8 mouse cellular contexts compared by ENCODE assay signal in the genomic region with DNA sequence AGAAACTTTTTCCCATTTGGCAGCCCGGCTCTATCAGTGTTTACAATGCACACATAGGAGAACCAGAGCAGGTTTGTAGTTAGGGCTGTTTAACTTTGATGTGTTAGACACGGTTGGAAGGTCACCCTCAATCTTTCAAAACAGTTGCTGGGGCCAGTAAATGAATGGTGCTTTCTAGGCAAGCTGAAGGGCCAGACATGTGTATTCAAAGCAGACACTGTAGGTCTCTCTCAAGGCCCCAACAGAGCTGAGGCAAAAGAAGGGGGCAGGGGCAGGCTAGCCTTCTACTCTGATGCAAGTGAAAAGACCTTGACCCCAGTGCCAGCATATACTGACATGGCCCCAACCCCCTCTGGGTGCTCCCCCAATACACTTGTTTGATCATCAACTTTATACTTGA. TPM values are rescaled to one million over a fixed set of nuclear protein-coding genes. Genes with fewer than 3 reads are reported as not detected.
A peak's percentile ranks its signal among the peaks of the same experiment; 100 is the strongest.
DNase-seq lines count a peak whose midpoint lies in the region; ATAC-seq and TF ChIP-seq lines count a peak whose summit lies in the region.
"Had no signal": no experiment of that assay in that cellular context is flagged by ENCODE, and none has a peak within 500 bp of the region (broad histone marks: within the 10 kb centered on the region; RNA-seq: fewer than 3 reads in every experiment).

No protein-coding gene starts in this region.

- TF ChIP-seq RAD21 in MEL (IDR thresholded peaks at IDR 0.05; ENCODE audit: low read depth, low read length) = no peak

- WGBS in hindbrain, embryonic 12.5 days = 3% methylated on average over 2 of the region's 2 CpGs
- WGBS in hindbrain, embryonic 11.5 days = 3% methylated on average over 2 of the region's 2 CpGs
- 5% methylated on average over 2 of the region's 2 CpGs for WGBS in kidney, postnatal 0 days

- no peak overlapping the region for H3K27ac ChIP-seq in hindbrain, embryonic 12.5 days
- H3K27ac ChIP-seq in hindbrain, embryonic 11.5 days (ENCODE audit: low read depth, low read length) = no peak overlapping the region
- H3K27ac ChIP-seq in MEL (ENCODE audit: control insufficient read depth, low read depth, low read length) = peak overlapping the region; percentile 12; the same call in 1 of the 2 replicates
- H3K27ac ChIP-seq in kidney, postnatal 0 days = no peak overlapping the region

- H3K9ac ChIP-seq in hindbrain, embryonic 12.5 days = no peak overlapping the region
- H3K9ac ChIP-seq in hindbrain, embryonic 11.5 days (ENCODE audit: low read depth, low read length) = no peak overlapping the region
- H3K9ac ChIP-seq in MEL (ENCODE audit: control insufficient read depth, low read depth, low read length, poor library complexity, severe bottlenecking) = peak overlapping the region; percentile 70
- H3K9ac ChIP-seq in kidney, postnatal 0 days (ENCODE audit: low read depth, low read length) = no peak overlapping the region

- ATAC-seq in hindbrain, embryonic 12.5 days (ENCODE audit: low FRiP score) = no peak
- ATAC-seq in hindbrain, embryonic 11.5 days (ENCODE audit: low FRiP score) = no peak
- ATAC-seq in kidney, postnatal 0 days (replicated peaks; ENCODE audit: low FRiP score, low read depth) = no peak

- peaks cover 2% of the 10 kb centered on the region for H3K79me3 ChIP-seq in C2C12 (ENCODE audit: low read depth)

- TF ChIP-seq CTCF in C2C12 (IDR thresholded peaks at IDR 0.05; ENCODE audit: control insufficient read depth, insufficient read depth, insufficient read length) (no peak), MEL (IDR thresholded peaks at IDR 0.05 in 2 of 3, conservative IDR thresholded peaks at IDR 0.05 in 1 of 3; ENCODE audit: control insufficient read depth in 1 of 3, insufficient read depth in 1 of 3, low read depth in 2 of 3, low read length in 3 of 3, poor library complexity in 1 of 3, severe bottlenecking in 1 of 3) (no peak)
- TF ChIP-seq CTCF in kidney, postnatal 0 days (IDR thresholded peaks at IDR 0.05; ENCODE audit: low read depth) = no peak

- no peak overlapping the region for H3K4me3 ChIP-seq in hindbrain, embryonic 12.5 days
- no peak overlapping the region for H3K4me3 ChIP-seq in hindbrain, embryonic 11.5 days (ENCODE audit: low read depth, low read length)
- H3K4me3 ChIP-seq in C2C12 (ENCODE audit: insufficient read depth, poor library complexity, severe bottlenecking) (peak overlapping the region; percentile 44), MEL (ENCODE audit: control insufficient read depth in 1 of 2, insufficient read depth in 1 of 2, low read depth in 2 of 2, low read length in 2 of 2) (peak overlapping the region; percentile 90 to 92)
- peak overlapping the region; percentile 69 for H3K4me3 ChIP-seq in kidney, postnatal 0 days (replicated peaks; ENCODE audit: low read depth, low read length)

- peaks cover 10% of the 10 kb centered on the region for H3K79me2 ChIP-seq in C2C12 (ENCODE audit: control insufficient read depth, insufficient read depth)
- peaks cover 16% of the 10 kb centered on the region for H3K79me2 ChIP-seq in MEL (ENCODE audit: control insufficient read depth, insufficient read depth, low read length, poor library complexity)

- H3ac ChIP-seq in C2C12 (ENCODE audit: control insufficient read depth, insufficient read length, low read depth) = no peak overlapping the region

- DNase-seq in hindbrain, embryonic 11.5 days (ENCODE audit: low spot score) = no peak
- DNase-seq in MEL (ENCODE audit: low read depth, low spot score) = peak; percentile 26
- peak; percentile 42 for DNase-seq in kidney, postnatal 0 days (ENCODE audit: low spot score)
- no peak for DNase-seq in yolk sac, embryonic 10.5 days (ENCODE audit: low spot score)
- DNase-seq in urinary bladder, postnatal 36 days (ENCODE audit: low spot score in 2 of 2) = no peak
- DNase-seq: cerebellum, postnatal 14 days had no signal

- H3K36me3 ChIP-seq in hindbrain, embryonic 12.5 days = no peaks in the 10 kb centered on the region
- H3K36me3 ChIP-seq in hindbrain, embryonic 11.5 days (ENCODE audit: control insufficient read depth, insufficient read depth, low read length) = no peaks in the 10 kb centered on the region
- no peaks in the 10 kb centered on the region for H3K36me3 ChIP-seq in C2C12 (ENCODE audit: control insufficient read depth, insufficient read depth)
- peaks cover 0 to 30% of the 10 kb centered on the region in 2 experiments; a peak in 2 of 4 replicates for H3K36me3 ChIP-seq in MEL (ENCODE audit: control insufficient read depth in 1 of 2, insufficient read depth in 2 of 2, low read length in 2 of 2)
- H3K36me3 ChIP-seq in kidney, postnatal 0 days (ENCODE audit: insufficient read depth, low read length) = no peaks in the 10 kb centered on the region

- TF ChIP-seq EP300 in MEL (IDR thresholded peaks at IDR 0.05; ENCODE audit: low read depth in 1 of 2, low read length in 2 of 2) = no peak

- peaks cover 16% of the 10 kb centered on the region for H3K4me1 ChIP-seq in hindbrain, embryonic 12.5 days
- peaks cover 5% of the 10 kb centered on the region for H3K4me1 ChIP-seq in hindbrain, embryonic 11.5 days (replicated peaks; ENCODE audit: control insufficient read depth, insufficient read depth, low read length)
- H3K4me1 ChIP-seq in MEL (ENCODE audit: control insufficient read depth in 1 of 2, insufficient read depth in 2 of 2, low read length in 2 of 2) = peaks cover 10 to 25% of the 10 kb centered on the region in 2 experiments
- H3K4me1 ChIP-seq in kidney, postnatal 0 days (replicated peaks; ENCODE audit: insufficient read depth, low read length) = peaks cover 11% of the 10 kb centered on the region; the same call in 1 of the 2 replicates

- no peaks in the 10 kb centered on the region for H3K9me3 ChIP-seq in hindbrain, embryonic 12.5 days (replicated peaks)
- H3K9me3 ChIP-seq in hindbrain, embryonic 11.5 days (ENCODE audit: control insufficient read depth, low read length) = no peaks in the 10 kb centered on the region
- H3K9me3 ChIP-seq in MEL (replicated peaks; ENCODE audit: insufficient read depth, low read length) = no peaks in the 10 kb centered on the region
- H3K9me3 ChIP-seq in kidney, postnatal 0 days (replicated peaks; ENCODE audit: low read length) = no peaks in the 10 kb centered on the region

- H3K27me3 ChIP-seq in hindbrain, embryonic 12.5 days = peaks cover 18% of the 10 kb centered on the region
- peaks cover 7% of the 10 kb centered on the region; the same call in 1 of the 2 replicates for H3K27me3 ChIP-seq in hindbrain, embryonic 11.5 days (ENCODE audit: control insufficient read depth, insufficient read depth, low read length)
- H3K27me3 ChIP-seq in C2C12 (ENCODE audit: control insufficient read depth, insufficient read depth, insufficient read length) (no peaks in the 10 kb centered on the region), MEL (ENCODE audit: control insufficient read depth in 1 of 2, insufficient read depth in 2 of 2, low read length in 2 of 2) (no peaks in the 10 kb centered on the region)
- no peaks in the 10 kb centered on the region for H3K27me3 ChIP-seq in kidney, postnatal 0 days (ENCODE audit: insufficient read depth, low read length)

- peak overlapping the region; percentile 93; the same call in 1 of the 2 replicates for H3K4me2 ChIP-seq in hindbrain, embryonic 12.5 days (replicated peaks)
- H3K4me2 ChIP-seq in hindbrain, embryonic 11.5 days (replicated peaks; ENCODE audit: low read depth, low read length) = no peak overlapping the region
- H3K4me2 ChIP-seq in kidney, postnatal 0 days (ENCODE audit: low read length) = peak overlapping the region; percentile 85

- no peak for TF ChIP-seq POLR2A in MEL (IDR thresholded peaks at IDR 0.05; ENCODE audit: control insufficient read depth in 1 of 2, insufficient read depth in 1 of 2, low read depth in 1 of 2, low read length in 2 of 2, poor library complexity in 1 of 2)

TF ChIP-seq in C2C12, 6 proteins besides CTCF, POLR2A, EP300 and RAD21:
- TF ChIP-seq USF1 (IDR thresholded peaks at IDR 0.05; ENCODE audit: low read depth) (no peak), FOSL1 (IDR thresholded peaks at IDR 0.05; ENCODE audit: insufficient read depth, low read length, poor library complexity, severe bottlenecking) (no peak), CEBPB (IDR thresholded peaks at IDR 0.05; ENCODE audit: low read depth) (no peak), MAX (IDR thresholded peaks at IDR 0.05) (no peak), MYOG (IDR thresholded peaks at IDR 0.05; ENCODE audit: control insufficient read depth, extremely low read depth, insufficient read length) (no peak), MYOD1 (IDR thresholded peaks at IDR 0.05; ENCODE audit: control insufficient read depth, insufficient read length, low read depth) (no peak)

TF ChIP-seq in MEL, 35 proteins besides CTCF, POLR2A, EP300 and RAD21:
- no peak for TF ChIP-seq MAFK (IDR thresholded peaks at IDR 0.05; ENCODE audit: borderline replicate concordance, low read depth, low read length)
- TF ChIP-seq MXI1 (IDR thresholded peaks at IDR 0.05; ENCODE audit: low read depth, low read length) = 0 out of 2 replicates have a peak, but pooled peaks have one; percentile 45

RNA-seq across cellular contexts. Expression of a gene that starts 1.7 kb away (rescaled TPM):
- 30.6 and 31.8 TPM in 2 replicates for polyA plus RNA-seq in hindbrain, embryonic 12.5 days (2016; fragmentation: Nextera tagmentation; extraction: Ambion mirVana)
- polyA plus RNA-seq in hindbrain, embryonic 11.5 days (2014; fragmentation: Nextera tagmentation; extraction: Ambion mirVana) = 21.7 and 26.1 TPM in 2 replicates
- polyA plus RNA-seq in C2C12 (2012; fragmentation: generic; extraction: Trizol) (6.6 TPM), MEL (2012; ENCODE audit: insufficient read depth in 1 of 2, insufficient read length in 2 of 2, low read depth in 1 of 2, low replicate concordance in 2 of 2, missing spikeins in 1 of 2) (10 to 100 TPM in 1 of 2 experiments, not detected in 1; 79.2 TPM)
- 32.1 and 33.7 TPM in 2 replicates for total RNA-seq in MEL (2012; rRNA removed)
- 16.1 and 19.8 TPM in 2 replicates for polyA plus RNA-seq in kidney, postnatal 0 days (2015; fragmentation: Nextera tagmentation; extraction: Ambion mirVana)

RNA-seq across cellular contexts. Expression of a gene that starts 5.7 kb away (rescaled TPM):
- polyA plus RNA-seq in hindbrain, embryonic 12.5 days (2016; fragmentation: Nextera tagmentation; extraction: Ambion mirVana) = 118 and 120 TPM in 2 replicates
- polyA plus RNA-seq in hindbrain, embryonic 11.5 days (2014; fragmentation: Nextera tagmentation; extraction: Ambion mirVana) = 48.0 and 54.2 TPM in 2 replicates
- polyA plus RNA-seq in C2C12 (2012; fragmentation: generic; extraction: Trizol) = 76.0 TPM
- total RNA-seq in MEL (2012; rRNA removed) = 64.6 and 67.8 TPM in 2 replicates
- 100 to 1,000 TPM in 1 of 2 experiments, not detected in 1; 102 TPM for polyA plus RNA-seq in MEL (2012; ENCODE audit: insufficient read depth in 1 of 2, insufficient read length in 2 of 2, low read depth in 1 of 2, low replicate concordance in 2 of 2, missing spikeins in 1 of 2)
- polyA plus RNA-seq in kidney, postnatal 0 days (2015; fragmentation: Nextera tagmentation; extraction: Ambion mirVana) = 69.3 and 69.5 TPM in 2 replicates

Comparison
In these comparisons a context has a peak if more than half of its experiments do, and no peak if none do; other contexts are left out.
1. H3K4me3 ChIP-seq: peak in C2C12 (single experiment), MEL (2 of 2) and kidney, postnatal 0 days (single experiment); none in hindbrain, embryonic 12.5 days (single experiment) and hindbrain, embryonic 11.5 days (single experiment).
2. DNase-seq: peak in MEL (single experiment) and kidney, postnatal 0 days (single experiment); none in hindbrain, embryonic 11.5 days (single experiment), yolk sac, embryonic 10.5 days (single experiment) and urinary bladder, postnatal 36 days (0 of 2).